Mouse (Mus musculus): ENCODE results near the gene Fchsd2.

GRCm38 (mm10) chr7:101173331-101173730 lies 80.7 kb downstream of the Fchsd2 start:
- TF ChIP-seq POLR2A (IDR thresholded peaks at IDR 0.05; ENCODE audit: insufficient read depth, low read length) (no peak), CTCF (IDR thresholded peaks at IDR 0.05; ENCODE audit: low read depth, low read length) (no peak)
